9 mouse cellular contexts compared by ENCODE assay signal in genomic region chr9:83805977-83806815, GRCm38 (mm10). TPM values are rescaled to one million over a fixed set of nuclear protein-coding genes. Genes with fewer than 3 reads are reported as not detected.
DNase-seq lines count a peak whose midpoint lies in the region; ATAC-seq and TF ChIP-seq lines count a peak whose summit lies in the region.
"Had no signal": no experiment of that assay in that cellular context is flagged by ENCODE, and none has a peak within 500 bp of the region (broad histone marks: within the 10 kb centered on the region; RNA-seq: fewer than 3 reads in every experiment).

Gene Elovl4, minus strand, starts transcription at chr9:83806277.

- H3K27me3 ChIP-seq in embryonic facial prominence, embryonic 13.5 days, result peaks cover 11% of the 10 kb centered on the region
- H3K27me3 ChIP-seq in kidney, adult 2 months (replicated peaks; ENCODE audit: control insufficient read depth, insufficient read depth, low read length), result 0 out of 2 replicates have a peak, but pooled peaks cover 3% of the 10 kb centered on the region
- H3K27me3 ChIP-seq in limb, embryonic 11.5 days (ENCODE audit: control insufficient read depth, insufficient read depth, low read length), result 0 out of 2 replicates have a peak, but pooled peaks cover 2% of the 10 kb centered on the region
- H3K27me3 ChIP-seq in midbrain, embryonic 12.5 days, result peaks cover 8% of the 10 kb centered on the region

- H3K27ac ChIP-seq in embryonic facial prominence, embryonic 13.5 days, result peak within 1 kb of the TSS; percentile 64
- no peak within 1 kb of the TSS for H3K27ac ChIP-seq in kidney, adult 2 months (ENCODE audit: insufficient read depth, low read depth, low read length)
- 0 out of 2 replicates have a peak within 1 kb of the TSS, but pooled peaks have one; percentile 14 for H3K27ac ChIP-seq in limb, embryonic 11.5 days (replicated peaks; ENCODE audit: low read depth, low read length)
- peak within 1 kb of the TSS; percentile 94 for H3K27ac ChIP-seq in midbrain, embryonic 12.5 days (replicated peaks)

- TF ChIP-seq POLR2A in kidney, adult 2 months (IDR thresholded peaks at IDR 0.05; ENCODE audit: low read depth, low read length), result no peak

- ATAC-seq in embryonic facial prominence, embryonic 13.5 days (ENCODE audit: insufficient number of reproducible peaks, insufficient read depth, low FRiP score, low TSS enrichment, low read depth), result peak; percentile 77
- peak; percentile 84 for ATAC-seq in limb, embryonic 11.5 days (ENCODE audit: insufficient number of reproducible peaks, low FRiP score, low TSS enrichment, low read depth)
- ATAC-seq in midbrain, embryonic 12.5 days (ENCODE audit: low FRiP score, low read depth), result peak; percentile 93

- peak within 1 kb of the TSS; percentile 95 for H3K4me2 ChIP-seq in embryonic facial prominence, embryonic 13.5 days
- peak within 1 kb of the TSS; percentile 98 for H3K4me2 ChIP-seq in limb, embryonic 11.5 days (ENCODE audit: low read depth, severe bottlenecking)
- peak within 1 kb of the TSS; percentile 84 for H3K4me2 ChIP-seq in midbrain, embryonic 12.5 days (replicated peaks)

- H3K9ac ChIP-seq in embryonic facial prominence, embryonic 13.5 days, result peak within 1 kb of the TSS; percentile 82
- H3K9ac ChIP-seq in limb, embryonic 11.5 days (ENCODE audit: low read length), result peak within 1 kb of the TSS; percentile 70
- H3K9ac ChIP-seq in midbrain, embryonic 12.5 days (replicated peaks), result peak within 1 kb of the TSS; percentile 76

- H3K36me3 ChIP-seq in embryonic facial prominence, embryonic 13.5 days, result no peaks in the 10 kb centered on the region
- H3K36me3 ChIP-seq in kidney, adult 2 months (ENCODE audit: control insufficient read depth, insufficient read depth, low read length), result no peaks in the 10 kb centered on the region
- H3K36me3 ChIP-seq in limb, embryonic 11.5 days (ENCODE audit: control insufficient read depth, insufficient read depth, low read length), result no peaks in the 10 kb centered on the region
- no peaks in the 10 kb centered on the region for H3K36me3 ChIP-seq in midbrain, embryonic 12.5 days

- peak within 1 kb of the TSS; percentile 78 for H3K4me3 ChIP-seq in embryonic facial prominence, embryonic 13.5 days
- peak within 1 kb of the TSS; percentile 44 for H3K4me3 ChIP-seq in kidney, adult 2 months (ENCODE audit: insufficient read depth, low read depth, low read length)
- H3K4me3 ChIP-seq in limb, embryonic 11.5 days (ENCODE audit: low read depth, low read length), result peak within 1 kb of the TSS; percentile 75
- peak within 1 kb of the TSS; percentile 75 for H3K4me3 ChIP-seq in midbrain, embryonic 12.5 days

- WGBS in embryonic facial prominence, embryonic 13.5 days, result 2% methylated on average over 64 of the region's 71 CpGs
- 2% methylated on average over 71 of the region's 71 CpGs for WGBS in kidney, adult 2 months
- WGBS in limb, embryonic 11.5 days, result 2% methylated on average over 65 of the region's 71 CpGs
- 2% methylated on average over 56 of the region's 71 CpGs for WGBS in midbrain, embryonic 12.5 days

- peaks cover 18% of the 10 kb centered on the region for H3K4me1 ChIP-seq in embryonic facial prominence, embryonic 13.5 days
- 0 out of 2 replicates have a peak, but pooled peaks cover 2% of the 10 kb centered on the region for H3K4me1 ChIP-seq in kidney, adult 2 months (ENCODE audit: control insufficient read depth, insufficient read depth, low read length)
- H3K4me1 ChIP-seq in limb, embryonic 11.5 days (ENCODE audit: control insufficient read depth, insufficient read depth, low read length), result no peaks in the 10 kb centered on the region
- peaks cover 27% of the 10 kb centered on the region for H3K4me1 ChIP-seq in midbrain, embryonic 12.5 days

- TF ChIP-seq CTCF in kidney, adult 2 months (conservative IDR thresholded peaks at IDR 0.05; ENCODE audit: insufficient read depth, insufficient read length, low read depth, low read length), result no peak

- no peaks in the 10 kb centered on the region for H3K9me3 ChIP-seq in embryonic facial prominence, embryonic 13.5 days
- H3K9me3 ChIP-seq in limb, embryonic 11.5 days (ENCODE audit: control insufficient read depth, low read length), result no peaks in the 10 kb centered on the region
- H3K9me3 ChIP-seq in midbrain, embryonic 12.5 days, result no peaks in the 10 kb centered on the region

- peak; percentile 39 to 50 for DNase-seq in urinary bladder, adult 18-20 months (ENCODE audit: low spot score in 2 of 2)
- no peak for DNase-seq in urinary bladder, postnatal 10 days (ENCODE audit: low spot score)
- peak; percentile 3 for DNase-seq in heart, adult 8-10 months (ENCODE audit: low spot score)
- DNase-seq in kidney, adult 2 months, result peak; percentile 20
- DNase-seq in limb, embryonic 11.5 days (ENCODE audit: low spot score), result no peak
- peak; percentile 84 for DNase-seq in right cerebral cortex, postnatal 4 days

RNA-seq across cellular contexts. Expression of gene Elovl4, which starts in this region (rescaled TPM):
- polyA plus RNA-seq in embryonic facial prominence, embryonic 13.5 days (2015; fragmentation: Nextera tagmentation; extraction: Ambion mirVana), result 22.4 and 24.6 TPM in 2 replicates
- under 1 TPM; 0.17 to 0.38 (median 0.32) TPM for total RNA-seq in heart, adult 8-10 months (2022)
- polyA plus RNA-seq in kidney, adult 2 months (2012; rRNA removed), result 0.33 and 0.55 TPM in 2 replicates
- polyA plus RNA-seq in limb, embryonic 11.5 days (2014; fragmentation: Nextera tagmentation; extraction: Ambion mirVana), result 20.2 and 21.1 TPM in 2 replicates
- polyA plus RNA-seq in midbrain, embryonic 12.5 days (2016; fragmentation: Nextera tagmentation; extraction: Ambion mirVana), result 50.7 and 51.7 TPM in 2 replicates
- total RNA-seq: MEL had no signal

Comparison
In these comparisons a context has a peak if more than half of its experiments do, and no peak if none do; other contexts are left out.
1. RNA of gene Elovl4 (polyA plus RNA-seq): 50.7 to 51.7 TPM in midbrain, embryonic 12.5 days, 22.4 to 24.6 TPM in embryonic facial prominence, embryonic 13.5 days and 20.2 to 21.1 TPM in limb, embryonic 11.5 days; 0.33 to 0.55 TPM in kidney, adult 2 months; every median in the first group is over 10 times any median in the second.
2. DNase-seq: peak in urinary bladder, adult 18-20 months (2 of 2) and right cerebral cortex, postnatal 4 days (single experiment); none in urinary bladder, postnatal 10 days (single experiment) and limb, embryonic 11.5 days (single experiment).
3. Peak in DNase-seq in heart, adult 8-10 months; RNA of the gene not detected or under 1 TPM.
4. Peak in DNase-seq and H3K4me3 ChIP-seq in kidney, adult 2 months; RNA of the gene not detected or under 1 TPM.
5. Peak in every context shown above with its lines, with median percentiles within 50 percentile points of each other: ATAC-seq, H3K4me2 ChIP-seq, H3K4me3 ChIP-seq and H3K9ac ChIP-seq.